Mouse (Mus musculus): ENCODE results near the gene Syne4.

DNA sequence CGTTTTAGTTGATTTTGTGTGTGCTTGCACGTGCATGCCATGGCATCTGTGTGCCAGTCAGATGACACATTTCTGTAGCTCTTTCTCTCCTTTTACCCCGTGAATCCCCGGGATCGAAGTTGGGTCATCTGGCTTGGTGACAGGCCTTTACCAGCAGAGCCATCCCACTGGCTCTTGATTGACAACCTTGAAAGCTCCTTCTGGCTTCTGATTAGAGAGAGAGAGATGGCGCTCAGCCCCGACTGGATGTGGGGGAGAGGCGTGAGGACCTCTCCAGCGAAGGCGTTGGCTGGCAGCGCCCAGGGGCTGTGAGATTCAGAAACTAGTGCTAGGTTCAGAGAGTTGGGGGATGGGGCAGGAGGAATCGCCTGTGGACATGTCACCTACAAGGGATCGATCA is 20.8 kb upstream of the Syne4 start:
- TF ChIP-seq CTCF (IDR thresholded peaks at IDR 0.05; ENCODE audit: control insufficient read depth, insufficient read depth, insufficient read length), result no peak
- no peak for TF ChIP-seq MAX (IDR thresholded peaks at IDR 0.05)
- no peak for TF ChIP-seq MYOG (IDR thresholded peaks at IDR 0.05; ENCODE audit: control insufficient read depth, extremely low read depth, insufficient read length)
- no peak for TF ChIP-seq USF1 (IDR thresholded peaks at IDR 0.05; ENCODE audit: low read depth)

Measured in C2C12 (cell line).